Mouse (Mus musculus) v-Abl transformed pro-B cells (cell line): ENCODE measurements at regions not wholly inside any gene's neighbourhood (a gene's known extent, or its start where the extent isn't known, plus 50 kb on each side); places are given as distances from the start of the nearest gene placed in this dataset.

ENCODE experiments used
- in situ Hi-C, 2 experiments: fragments of 400-800 bp; cut with MboI; formaldehyde crosslinking; loops; one replicate each; pipeline ENCODE4 v1.15.1; 2025; ENCODE audit not compliant: unreplicated experiment in 2 of 2

GRCm38 (mm10) chrX:46092301-46092700 is 236.5 kb upstream of the Actrt1 start:
- in situ Hi-C loops: loop anchor here in 1 of 2 experiments (25.0 kb wide), 1 partner anchor 95 kb away; no protein-coding TSS in a partner anchor
